Mouse (Mus musculus) embryo, embryonic 11 days (tissue): ENCODE data around the gene Gm20661.

Experiments
- DNase-seq: peaks from one replicate; pipeline ENCODE4 v3.0.0-alpha.2; 2015

The Gm20661 gene

GRCm38 (mm10) chr9:107968531-107968930 is 14.3 kb upstream of the Gm20661 start:
- DNase-seq: no peak

GRCm38 (mm10) chr9:107970311-107970710 is 12.5 kb upstream of the Gm20661 start:
- no peak for DNase-seq

- DNase-seq: no peak
Observed at GRCm38 (mm10) chr9:107971690-107972541, 10.9 kb upstream of the Gm20661 start.

GRCm38 (mm10) chr9:107974491-107975171 is 8.2 kb upstream of the Gm20661 start:
- no peak for DNase-seq

GRCm38 (mm10) chr9:107975399-107976386 is 7.2 kb upstream of the Gm20661 start, which contains the start of gene Uba7:
Uba7 (plus strand) TSS chr9:107975505.
- no peak for DNase-seq

GRCm38 (mm10) chr9:107978815-107979214 is 4.0 kb upstream of the Gm20661 start:
- DNase-seq: no peak

- peak; percentile 89 for DNase-seq
Observed at GRCm38 (mm10) chr9:107981684-107982605, 913 bp upstream of the Gm20661 start.

- DNase-seq: peak; percentile 92
Observed at GRCm38 (mm10) chr9:107983421-107983890, 598 bp downstream of the Gm20661 start.

GRCm38 (mm10) chr9:107984052-107984753 is 1.3 kb downstream of the Gm20661 start:
- DNase-seq: peak; percentile 27

- no peak for DNase-seq
Observed at GRCm38 (mm10) chr9:107984754-107985055, 1.8 kb downstream of the Gm20661 start.

- peak; percentile 94 for DNase-seq
Observed at GRCm38 (mm10) chr9:107985131-107986119, 2.6 kb downstream of the Gm20661 start, which contains the start of gene Inka1. Inka1 (minus strand) TSS chr9:107985879.

- DNase-seq: peak; percentile 92
Observed at GRCm38 (mm10) chr9:107986376-107986775, 3.5 kb downstream of the Gm20661 start.

- DNase-seq: no peak
Observed at GRCm38 (mm10) chr9:107987950-107988349, 5.1 kb downstream of the Gm20661 start.

GRCm38 (mm10) chr9:107992197-107992596 is 9.3 kb downstream of the Gm20661 start, which contains the start of gene Cdhr4:
Cdhr4 (plus strand) TSS chr9:107992497.
- no peak for DNase-seq

- DNase-seq: no peak
Observed at GRCm38 (mm10) chr9:107993013-107993412, 10.2 kb downstream of the Gm20661 start.

- no peak for DNase-seq
Observed at GRCm38 (mm10) chr9:107994464-107994863, 11.6 kb downstream of the Gm20661 start.

GRCm38 (mm10) chr9:107995513-107995912 is 12.7 kb downstream of the Gm20661 start:
- no peak for DNase-seq

GRCm38 (mm10) chr9:107996049-107996448 is 13.2 kb downstream of the Gm20661 start, which contains the start of gene Gm20662:
Gm20662 (plus strand) TSS chr9:107996349.
- no peak for DNase-seq
